Mouse (Mus musculus) myocyte (in vitro differentiated cells): ENCODE measurements around the gene Acox3. TPM values are rescaled to one million over a fixed set of nuclear protein-coding genes. Genes with fewer than 3 reads are reported as not detected.

Experiments
- H3K27me3 ChIP-seq: one replicate; pipeline ENCODE4 v1.6.1; 2011; ENCODE audit not compliant: control insufficient read depth, insufficient read depth, insufficient read length
- H3K36me3 ChIP-seq: one replicate; pipeline ENCODE4 v1.6.1; 2011; ENCODE audit not compliant: control insufficient read depth, insufficient read depth
- H3K4me2 ChIP-seq: one replicate; pipeline ENCODE4 v1.6.1; 2011; ENCODE audit warnings: low read depth, control low read depth
- H3K4me3 ChIP-seq: one replicate; pipeline ENCODE4 v1.5.1; 2011; ENCODE audit warnings: mild to moderate bottlenecking, control low read depth, moderate library complexity
- H3K79me2 ChIP-seq: one replicate; pipeline ENCODE4 v1.6.1; 2011; ENCODE audit not compliant: control insufficient read depth, insufficient read depth
- H3ac ChIP-seq: one replicate; pipeline ENCODE4 v1.6.1; 2011; ENCODE audit not compliant: control insufficient read depth, insufficient read length
- CEBPB ChIP-seq: IDR thresholded peaks from 2 replicates; pipeline ENCODE4 v1.6.1; 2011; ENCODE audit warnings: mild to moderate bottlenecking, moderate library complexity; ENCODE audit not compliant: poor library complexity, insufficient read depth, severe bottlenecking
- E2F4 ChIP-seq: IDR thresholded peaks from one replicate; pipeline ENCODE4 v1.6.1; 2011; ENCODE audit warnings: mild to moderate bottlenecking, control low read depth, moderate library complexity; ENCODE audit not compliant: insufficient read depth
- MAX ChIP-seq: IDR thresholded peaks from one replicate; pipeline ENCODE4 v1.6.1; 2011; ENCODE audit warnings: low read depth, mild to moderate bottlenecking, control low read depth
- MYOD1 ChIP-seq, 3 experiments: IDR thresholded peaks; one replicate each; pipeline ENCODE4 v1.6.1; 2011; ENCODE audit warnings: control low read depth in 2 of 3, low read depth in 2 of 3, mild to moderate bottlenecking in 2 of 3, moderate library complexity in 1 of 3; ENCODE audit not compliant: insufficient read length in 2 of 3, control insufficient read depth in 1 of 3
- MYOG ChIP-seq, 3 experiments: IDR thresholded peaks; one replicate each; pipeline ENCODE4 v1.6.1; 2011; ENCODE audit warnings: control low read depth in 2 of 3, low read depth in 2 of 3, mild to moderate bottlenecking in 2 of 3; ENCODE audit not compliant: insufficient read length in 2 of 3, control insufficient read depth in 1 of 3, insufficient read depth in 1 of 3
- POLR2A ChIP-seq: IDR thresholded peaks from one replicate; pipeline ENCODE4 v1.6.1; 2011; ENCODE audit warnings: low read depth, mild to moderate bottlenecking, control low read depth, moderate library complexity; ENCODE audit not compliant: insufficient read length
- POLR2AphosphoS2 ChIP-seq: IDR thresholded peaks from one replicate; pipeline ENCODE4 v1.6.1; 2011; ENCODE audit warnings: low read depth, control low read depth; ENCODE audit not compliant: insufficient read length
- REST ChIP-seq: IDR thresholded peaks from one replicate; pipeline ENCODE4 v1.6.1; 2011; ENCODE audit warnings: mild to moderate bottlenecking, control low read depth, moderate library complexity; ENCODE audit not compliant: insufficient read depth, insufficient read length
- SRF ChIP-seq: IDR thresholded peaks from one replicate; pipeline ENCODE4 v1.6.1; 2011; ENCODE audit warnings: low read depth; ENCODE audit not compliant: control insufficient read depth, insufficient read length
- TCF12 ChIP-seq: IDR thresholded peaks from one replicate; pipeline ENCODE4 v1.6.1; 2011; ENCODE audit warnings: mild to moderate bottlenecking, control low read depth; ENCODE audit not compliant: poor library complexity, insufficient read depth, severe bottlenecking
- TCF3 ChIP-seq: IDR thresholded peaks from one replicate; pipeline ENCODE4 v1.6.1; 2011; ENCODE audit warnings: low read depth, control low read depth; ENCODE audit not compliant: insufficient read length
- USF1 ChIP-seq: IDR thresholded peaks from one replicate; pipeline ENCODE4 v1.6.1; 2011; ENCODE audit warnings: low read depth, mild to moderate bottlenecking, control low read depth, moderate library complexity
- polyA plus RNA-seq: library from polyadenylated mRNA; unstranded; fragments of >200 nt; fragmentation: generic; extraction: Trizol; gene quantifications from one replicate; pipeline ENCODE4 v1.2.1, GENCODE M21; 2012; ENCODE audit warnings: missing spikeins

The Acox3 gene
- polyA plus RNA-seq, 1 experiment = 20.8 TPM

GRCm38 (mm10) chr5:35592824-35593223 is 10.0 kb downstream of the Acox3 start:
- Histone ChIP-seq H3K79me2 (no peaks in the 10 kb centered on the region), H3K4me2 (no peak overlapping the region), H3ac (no peak overlapping the region), H3K4me3 (no peak overlapping the region), H3K36me3 (peaks cover 30% of the 10 kb centered on the region), H3K27me3 (no peaks in the 10 kb centered on the region)
- TF ChIP-seq TCF3 (no peak), POLR2AphosphoS2 (no peak), MYOD1 (IDR thresholded peaks at IDR 0.05; ENCODE audit: control insufficient read depth in 1 of 3, insufficient read length in 2 of 3, low read depth in 2 of 3) (no peak), MYOG (IDR thresholded peaks at IDR 0.05; ENCODE audit: control insufficient read depth in 1 of 3, insufficient read depth in 1 of 3, insufficient read length in 2 of 3, low read depth in 2 of 3) (no peak), REST (no peak), E2F4 (no peak), USF1 (no peak), CEBPB (no peak), POLR2A (no peak), TCF12 (no peak), SRF (no peak), MAX (no peak)

- Histone ChIP-seq H3ac (no peak overlapping the region), H3K4me2 (no peak overlapping the region), H3K79me2 (no peaks in the 10 kb centered on the region), H3K36me3 (peaks cover 34% of the 10 kb centered on the region), H3K27me3 (no peaks in the 10 kb centered on the region), H3K4me3 (no peak overlapping the region)
- TF ChIP-seq POLR2AphosphoS2 (no peak), MYOD1 (IDR thresholded peaks at IDR 0.05; ENCODE audit: control insufficient read depth in 1 of 3, insufficient read length in 2 of 3, low read depth in 2 of 3) (no peak), MAX (no peak), TCF12 (no peak), E2F4 (no peak), TCF3 (no peak), REST (no peak), CEBPB (no peak), MYOG (IDR thresholded peaks at IDR 0.05; ENCODE audit: control insufficient read depth in 1 of 3, insufficient read depth in 1 of 3, insufficient read length in 2 of 3, low read depth in 2 of 3) (no peak), SRF (no peak), POLR2A (no peak), USF1 (no peak)
Observed at GRCm38 (mm10) chr5:35593272-35593671, 10.4 kb downstream of the Acox3 start.

- Histone ChIP-seq H3K36me3 (peaks cover 30% of the 10 kb centered on the region), H3K27me3 (no peaks in the 10 kb centered on the region), H3K4me2 (no peak overlapping the region), H3K4me3 (no peak overlapping the region), H3K79me2 (no peaks in the 10 kb centered on the region), H3ac (no peak overlapping the region)
- TF ChIP-seq CEBPB (no peak), TCF12 (no peak), REST (no peak), POLR2A (no peak), POLR2AphosphoS2 (no peak), E2F4 (no peak), MYOD1 (IDR thresholded peaks at IDR 0.05; ENCODE audit: control insufficient read depth in 1 of 3, insufficient read length in 2 of 3, low read depth in 2 of 3) (no peak), TCF3 (no peak), USF1 (no peak), SRF (no peak), MYOG (IDR thresholded peaks at IDR 0.05; ENCODE audit: control insufficient read depth in 1 of 3, insufficient read depth in 1 of 3, insufficient read length in 2 of 3, low read depth in 2 of 3) (no peak), MAX (no peak)
Observed at GRCm38 (mm10) chr5:35594768-35595167, 11.9 kb downstream of the Acox3 start.

GRCm38 (mm10) chr5:35595706-35596105 is 12.9 kb downstream of the Acox3 start:
- H3K27me3 ChIP-seq = no peaks in the 10 kb centered on the region
- TF ChIP-seq MAX = no peak
- TF ChIP-seq REST = no peak
- no peak for TF ChIP-seq TCF12
- no peak for TF ChIP-seq POLR2AphosphoS2
- no peak for TF ChIP-seq CEBPB

More at GRCm38 (mm10) chr5:35595706-35596105, 12.9 kb downstream of the Acox3 start:
- H3ac ChIP-seq = no peak overlapping the region
- H3K36me3 ChIP-seq = peaks cover 20% of the 10 kb centered on the region
- no peak overlapping the region for H3K4me3 ChIP-seq
- H3K4me2 ChIP-seq = no peak overlapping the region
- no peaks in the 10 kb centered on the region for H3K79me2 ChIP-seq
